ENCODE assay signal across 32 mouse cellular contexts in genomic region chr10:95956629-95957028, GRCm38 (mm10).
"Had no signal": no experiment of that assay in that cellular context is flagged by ENCODE, and none has a peak within 500 bp of the region (broad histone marks: within the 10 kb centered on the region; RNA-seq: fewer than 3 reads in every experiment).

No protein-coding gene starts in this region.

- H3K27me3 ChIP-seq: heart, embryonic 12.5 days; heart, embryonic 13.5 days; heart, embryonic 15.5 days; hindbrain, embryonic 12.5 days; hindbrain, embryonic 13.5 days; hindbrain, embryonic 15.5 days; kidney, embryonic 15.5 days had no signal

- H3K4me1 ChIP-seq: heart, embryonic 15.5 days; hindbrain, embryonic 10.5 days; hindbrain, embryonic 12.5 days; hindbrain, embryonic 13.5 days; hindbrain, embryonic 15.5 days; kidney, embryonic 15.5 days had no signal

- H3K9ac ChIP-seq: heart, embryonic 12.5 days; heart, embryonic 13.5 days; heart, embryonic 15.5 days; hindbrain, embryonic 12.5 days; hindbrain, embryonic 13.5 days; hindbrain, embryonic 14.5 days; hindbrain, embryonic 15.5 days; kidney, embryonic 15.5 days had no signal

- H3K4me3 ChIP-seq: heart, embryonic 10.5 days; heart, embryonic 12.5 days; heart, embryonic 13.5 days; heart, embryonic 15.5 days; hindbrain, embryonic 10.5 days; hindbrain, embryonic 12.5 days; hindbrain, embryonic 13.5 days; hindbrain, embryonic 15.5 days; kidney, embryonic 15.5 days; layer of hippocampus, adult 2 months; left cerebral cortex, adult 2 months had no signal

- H3K4me2 ChIP-seq: heart, embryonic 11.5 days; heart, embryonic 12.5 days; heart, embryonic 13.5 days; heart, embryonic 15.5 days; hindbrain, embryonic 12.5 days; hindbrain, embryonic 13.5 days; hindbrain, embryonic 14.5 days; hindbrain, embryonic 15.5 days; kidney, embryonic 15.5 days had no signal

- H3K27ac ChIP-seq: heart, embryonic 10.5 days; heart, embryonic 13.5 days; heart, embryonic 15.5 days; hindbrain, embryonic 10.5 days; hindbrain, embryonic 12.5 days; hindbrain, embryonic 13.5 days; hindbrain, embryonic 14.5 days; hindbrain, embryonic 15.5 days; hindbrain, postnatal 0 days; kidney, embryonic 15.5 days; kidney, postnatal 0 days; left cerebral cortex, adult 2 months had no signal

- ATAC-seq: hindbrain, embryonic 16.5 days; hindbrain, postnatal 0 days; inflammation-experienced regulatory T-cells, adult 6 months had no signal

- H3K36me3 ChIP-seq: heart, embryonic 10.5 days; heart, embryonic 15.5 days; hindbrain, embryonic 10.5 days; hindbrain, embryonic 12.5 days; hindbrain, embryonic 13.5 days; hindbrain, embryonic 15.5 days; kidney, embryonic 15.5 days had no signal

- H3K9me3 ChIP-seq: heart, embryonic 10.5 days; heart, embryonic 12.5 days; heart, embryonic 13.5 days; heart, embryonic 15.5 days; hindbrain, embryonic 10.5 days; hindbrain, embryonic 12.5 days; hindbrain, embryonic 13.5 days; hindbrain, embryonic 15.5 days; kidney, embryonic 15.5 days had no signal

- DNase-seq: heart, postnatal 10 days; heart, postnatal 36 days; heart, postnatal 4 days; kidney, adult 11 months; kidney, adult 18-20 months; kidney, adult 2 months; kidney, adult 8-10 months; kidney, adult 9 months; kidney, postnatal 10 days; kidney, postnatal 14 days; kidney, postnatal 25 days; kidney, postnatal 36 days; kidney, postnatal 4 days; layer of hippocampus, adult 9-11 months; layer of hippocampus, postnatal 36 days had no signal
